Mouse (Mus musculus) embryonic stem cell, embryonic (primary cell): ENCODE results near the gene Adora1.

Source experiments
- CTCF ChIA-PET, 4 experiments: fragments of 300-600 bp in 2 of 4; fragments of 350-600 bp in 2 of 4; sonication (Branson Sonifier 250); formaldehyde crosslinking; loops; one replicate each; lab custom pipeline; 2022; ENCODE audit warnings: inconsistent platforms in 2 of 4; lab: Charles Lee
- POLR2A ChIA-PET, 4 experiments: fragments of 300-600 bp in 2 of 4; fragments of 350-600 bp in 2 of 4; sonication (Branson Sonifier 250); formaldehyde crosslinking; loops; one replicate each; lab custom pipeline; 2022; ENCODE audit warnings: antibody characterized with exemption in 4 of 4, inconsistent platforms in 1 of 4; lab: Charles Lee

The Adora1 gene

GRCm38 (mm10) chr1:134194298-134195022 lies 40.8 kb downstream of the Adora1 start:
- CTCF ChIA-PET, result interaction anchor here in 3 of 4 experiments (0.5 to 3.2 kb wide), 7 partner anchors 10 to 206 kb away, joined by 3 to 9 read pairs (median 3); no protein-coding TSS in a partner anchor
- POLR2A ChIA-PET, result interaction anchor here (0.7 to 2.0 kb wide), 6 partner anchors 8 to 163 kb away, joined by 3 to 5 read pairs (median 4); partner anchors contain the start of gene Btg2 (in 1 of the 4)

DNA sequence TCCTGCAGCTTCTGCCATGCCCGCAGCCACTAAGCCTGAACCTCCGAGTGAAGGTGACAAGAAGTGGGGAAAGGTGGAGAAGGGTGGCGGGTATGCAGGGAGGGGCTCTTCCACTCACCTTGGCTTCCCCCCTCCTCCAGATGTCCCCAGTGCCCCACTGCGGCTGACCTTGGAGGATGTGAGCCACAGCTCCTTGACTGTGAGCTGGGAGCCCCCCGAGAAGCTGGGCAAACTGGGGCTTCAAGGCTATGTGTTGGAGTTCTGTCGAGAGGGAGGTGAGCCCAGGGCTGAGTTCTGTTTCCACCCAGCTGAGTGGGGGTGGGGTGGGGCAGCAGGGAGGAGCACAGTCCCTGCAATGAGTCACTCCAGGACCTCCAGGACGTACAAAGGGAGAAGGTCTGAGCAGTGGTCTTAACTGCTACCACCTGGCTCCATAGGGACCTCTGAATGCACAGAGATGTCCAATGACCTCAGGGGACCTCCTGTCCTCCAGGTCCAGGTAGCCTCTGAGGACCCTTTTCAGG lies 41.5 kb downstream of the Adora1 start:
- ChIA-PET POLR2A (interaction anchor here in 3 of 4 experiments (0.7 to 2.0 kb wide), 5 partner anchors 8 to 115 kb away, joined by 3 to 5 read pairs (median 4); partner anchors contain the start of gene Btg2 (in 1 of the 3)), CTCF (interaction anchor here in 3 of 4 experiments (0.6 to 2.0 kb wide), 6 partner anchors 8 to 594 kb away, joined by 4 to 10 read pairs (median 6); no protein-coding TSS in a partner anchor)

DNA sequence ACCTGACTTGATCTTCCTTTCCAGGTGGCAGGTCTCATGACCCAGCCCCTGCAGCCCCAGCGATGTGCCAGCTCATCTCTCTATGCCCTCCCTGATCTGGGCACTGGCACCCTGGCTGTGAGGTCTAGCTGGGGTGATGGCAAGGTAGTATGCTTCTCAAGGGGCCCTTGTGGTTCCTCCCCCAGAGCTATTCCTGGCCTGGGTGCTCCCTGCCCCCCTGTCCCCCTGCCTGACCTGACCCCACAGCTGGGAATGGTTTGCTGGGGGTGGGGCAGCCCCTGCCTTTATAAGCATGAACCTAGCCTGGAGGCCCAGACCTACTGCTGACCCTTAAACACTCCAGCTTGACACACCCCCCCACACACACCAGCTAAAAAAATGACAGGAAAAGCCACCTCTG lies 42.1 kb downstream of the Adora1 start, which contains the start of gene Mybph:
Gene Mybph, plus strand, starts transcription at position 323 of the 400 bp plus-strand sequence.
- POLR2A ChIA-PET, result interaction anchor here in 3 of 4 experiments (0.6 to 2.0 kb wide), 7 partner anchors 9 to 375 kb away, joined by 3 to 5 read pairs (median 4); partner anchors contain the start of gene Btg2 (in 1 of the 3)
- CTCF ChIA-PET, result interaction anchor here (0.6 to 2.0 kb wide), 7 partner anchors 9 to 1098 kb away, joined by 4 to 10 read pairs (median 6); no protein-coding TSS in a partner anchor

- POLR2A ChIA-PET, result no interaction called here
Observed at GRCm38 (mm10) chr1:134192024-134192423, 43.2 kb downstream of the Adora1 start.

DNA sequence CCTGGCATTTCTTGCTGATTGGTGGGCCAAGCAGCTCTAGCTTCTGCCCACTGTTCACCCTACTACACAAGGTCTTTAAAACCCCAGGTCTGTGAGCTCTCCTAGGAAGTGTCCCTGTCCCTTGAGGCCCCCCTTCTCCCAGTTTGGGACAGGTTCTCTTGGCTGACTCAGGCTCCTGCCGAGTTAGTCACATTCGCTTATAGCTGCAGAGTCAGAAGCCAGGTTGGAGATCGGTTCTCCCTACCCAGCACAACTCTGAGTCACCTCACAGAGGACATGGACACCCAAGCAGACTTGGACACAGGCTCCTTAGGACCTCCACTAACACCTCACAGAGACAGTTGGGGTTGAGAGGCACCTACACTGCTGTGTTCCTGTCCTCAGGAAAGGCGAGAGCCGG lies 44.0 kb downstream of the Adora1 start:
- ChIA-PET POLR2A (interaction anchor here in 3 of 4 experiments (0.5 to 3.9 kb wide), 10 partner anchors 11 to 1507 kb away, joined by 3 to 34 read pairs (median 4); partner anchors contain the start of gene Chil1 (in 1 of the 3)), CTCF (interaction anchor here in 1 of 4 experiments (0.5 to 3.2 kb wide), 3 partner anchors 10 to 37 kb away, joined by 3 to 11 read pairs (median 3); no protein-coding TSS in a partner anchor)

More at GRCm38 (mm10) chr1:134192024-134192423, 43.2 kb downstream of the Adora1 start:
- CTCF ChIA-PET, result interaction anchor here in 2 of 4 experiments (1.6 to 2.0 kb wide), 2 partner anchors 10 kb away, joined by 6 to 7 read pairs; no protein-coding TSS in a partner anchor

DNA sequence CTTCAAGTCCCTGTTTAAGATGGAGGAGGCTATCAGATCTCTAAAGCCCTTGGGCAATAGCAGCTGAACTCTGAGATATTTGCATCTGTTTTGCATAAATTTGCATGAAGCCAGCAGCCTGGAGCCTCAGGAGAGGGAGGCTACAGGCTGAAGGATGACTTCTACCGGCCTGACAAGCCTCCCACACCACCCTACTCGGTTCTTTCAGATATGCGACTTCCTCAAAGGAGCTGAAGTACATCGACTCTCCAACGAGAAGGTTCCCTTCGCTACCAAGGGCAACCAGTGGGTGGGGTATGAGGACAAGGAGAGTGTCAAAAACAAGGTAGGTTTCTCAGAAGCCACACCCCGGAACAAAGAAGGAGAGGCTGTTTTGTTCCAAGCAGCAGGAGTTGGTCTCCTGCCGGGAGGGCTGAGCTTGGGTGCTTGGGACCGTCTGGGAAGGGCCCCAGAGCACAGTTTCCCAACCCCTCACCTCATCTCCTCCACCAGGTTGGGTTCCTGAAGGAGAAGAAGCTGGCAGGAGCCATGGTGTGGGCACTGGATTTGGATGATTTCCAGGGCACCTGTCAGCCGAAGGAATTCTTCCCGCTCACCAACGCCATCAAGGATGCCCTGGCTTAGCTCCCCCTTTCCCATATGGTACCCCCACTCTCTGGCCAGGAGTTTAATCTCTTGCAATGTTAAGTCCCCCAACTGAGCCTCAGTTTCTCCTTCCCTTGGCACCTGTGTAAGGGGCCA lies 46.1 kb downstream of the Adora1 start:
- POLR2A ChIA-PET, result interaction anchor here (0.5 to 3.9 kb wide), 60 partner anchors 8 to 772 kb away, joined by 3 to 34 read pairs (median 4); partner anchors contain the start of genes Btg2 (in 2 of the 4), Adipor1 (in 1 of the 4), Adora1 (in 1 of the 4) and Chil1 (in 1 of the 4)
- CTCF ChIA-PET, result interaction anchor here (0.6 to 3.2 kb wide), 23 partner anchors 8 to 154 kb away, joined by 3 to 16 read pairs (median 4); no protein-coding TSS in a partner anchor

DNA sequence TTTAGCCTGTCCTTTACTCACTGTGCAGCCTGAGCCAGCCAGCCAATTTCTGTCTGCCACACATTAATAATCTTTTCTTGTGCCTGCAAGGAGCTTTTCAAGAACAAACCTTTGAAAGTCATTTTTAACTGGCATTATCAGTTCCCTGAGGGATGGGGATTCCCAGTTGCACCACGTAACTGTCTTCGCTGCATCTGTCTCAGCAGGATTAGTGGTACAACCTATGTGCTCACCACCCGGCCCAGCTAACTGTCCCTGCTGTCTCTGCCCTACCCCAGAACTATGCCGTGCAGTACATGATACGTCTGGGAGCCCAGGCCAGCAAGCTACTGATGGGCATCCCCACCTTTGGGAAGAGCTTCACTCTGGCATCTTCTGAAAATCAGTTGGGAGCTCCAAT lies 47.0 kb downstream of the Adora1 start:
- ChIA-PET POLR2A (interaction anchor here (0.7 to 3.9 kb wide), 28 partner anchors 8 to 773 kb away, joined by 3 to 34 read pairs (median 6); partner anchors contain the start of genes Btg2 (in 2 of the 4), Chil1 (in 1 of the 4) and Klhl12 (in 1 of the 4)), CTCF (interaction anchor here (0.9 to 3.2 kb wide), 13 partner anchors 9 to 68 kb away, joined by 3 to 16 read pairs (median 5); no protein-coding TSS in a partner anchor)

- CTCF ChIA-PET, result interaction anchor here in 1 of 4 experiments (0.7 to 1.7 kb wide), 2 partner anchors 9 to 12 kb away, joined by 4 to 5 read pairs; no protein-coding TSS in a partner anchor
- POLR2A ChIA-PET, result interaction anchor here in 1 of 4 experiments (1.3 kb wide), 1 partner anchor 12 kb away, joined by 3 read pairs; no protein-coding TSS in a partner anchor
Observed at GRCm38 (mm10) chr1:134184089-134184488, 51.1 kb downstream of the Adora1 start.

DNA sequence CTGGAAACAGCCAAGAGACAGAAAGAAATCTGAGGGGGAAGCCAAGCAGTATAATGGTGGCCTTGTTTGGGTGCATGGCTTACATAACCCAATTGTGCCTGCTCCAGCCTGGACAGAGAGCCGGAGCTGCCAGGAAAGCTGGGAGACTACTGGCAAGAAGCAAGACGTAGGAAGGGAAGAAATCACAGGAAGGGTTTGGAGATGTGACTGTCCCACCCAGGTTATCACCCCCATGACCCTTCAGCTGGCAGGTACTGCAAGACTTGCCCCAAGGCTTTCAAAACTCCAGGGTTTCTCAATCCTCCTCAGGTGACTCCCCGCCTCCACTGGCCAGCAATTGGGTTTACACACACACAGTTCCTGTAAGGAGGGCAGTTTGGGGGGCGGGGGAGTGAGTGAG lies 53.2 kb downstream of the Adora1 start, which contains the start of gene Chil1:
Gene Chil1, plus strand, starts transcription at position 152 of the 400 bp plus-strand sequence.
- CTCF ChIA-PET, result interaction anchor here in 1 of 4 experiments (0.5 kb wide), 1 partner anchor 31 kb away, joined by 4 read pairs; no protein-coding TSS in a partner anchor
- POLR2A ChIA-PET, result interaction anchor here in 2 of 4 experiments (0.5 to 5.4 kb wide), 4 partner anchors 8 to 123 kb away, joined by 3 to 34 read pairs (median 4); no protein-coding TSS in a partner anchor

GRCm38 (mm10) chr1:134177976-134178375 lies 57.3 kb downstream of the Adora1 start:
- ChIA-PET POLR2A (interaction anchor here in 3 of 4 experiments (0.7 to 5.4 kb wide), 6 partner anchors 11 to 1302 kb away, joined by 3 to 34 read pairs (median 6); no protein-coding TSS in a partner anchor), CTCF (interaction anchor here (0.5 to 1.6 kb wide), 10 partner anchors 11 to 154 kb away, joined by 3 to 11 read pairs (median 4); partner anchors contain the start of gene Mybph (in 1 of the 4))

DNA sequence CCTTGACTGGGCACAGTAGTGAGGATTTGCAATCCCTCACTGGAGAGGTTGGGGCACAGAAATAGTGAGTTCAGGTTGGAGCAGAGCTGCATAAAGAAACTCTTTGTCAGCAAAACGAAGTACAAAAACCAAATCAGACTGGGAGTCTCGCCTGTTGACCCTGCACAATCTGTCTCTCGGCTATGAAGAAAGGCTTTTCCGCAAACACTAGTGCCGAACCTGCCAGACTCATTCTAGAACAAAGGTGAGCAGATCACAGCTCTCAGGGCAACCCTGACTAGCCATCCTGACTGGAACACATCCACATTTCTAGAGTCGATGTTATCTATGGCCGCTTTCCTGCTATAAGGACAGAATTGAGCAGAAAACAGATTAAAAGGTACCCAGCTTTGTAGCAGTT lies 62.1 kb downstream of the Adora1 start:
- ChIA-PET POLR2A (interaction anchor here in 1 of 4 experiments (1.2 to 1.5 kb wide), 2 partner anchors 16 to 94 kb away, joined by 3 read pairs; partner anchors contain the start of gene Btg2), CTCF (interaction anchor here in 1 of 4 experiments (1.0 kb wide), 1 partner anchor 29 kb away, joined by 3 read pairs; no protein-coding TSS in a partner anchor)

DNA sequence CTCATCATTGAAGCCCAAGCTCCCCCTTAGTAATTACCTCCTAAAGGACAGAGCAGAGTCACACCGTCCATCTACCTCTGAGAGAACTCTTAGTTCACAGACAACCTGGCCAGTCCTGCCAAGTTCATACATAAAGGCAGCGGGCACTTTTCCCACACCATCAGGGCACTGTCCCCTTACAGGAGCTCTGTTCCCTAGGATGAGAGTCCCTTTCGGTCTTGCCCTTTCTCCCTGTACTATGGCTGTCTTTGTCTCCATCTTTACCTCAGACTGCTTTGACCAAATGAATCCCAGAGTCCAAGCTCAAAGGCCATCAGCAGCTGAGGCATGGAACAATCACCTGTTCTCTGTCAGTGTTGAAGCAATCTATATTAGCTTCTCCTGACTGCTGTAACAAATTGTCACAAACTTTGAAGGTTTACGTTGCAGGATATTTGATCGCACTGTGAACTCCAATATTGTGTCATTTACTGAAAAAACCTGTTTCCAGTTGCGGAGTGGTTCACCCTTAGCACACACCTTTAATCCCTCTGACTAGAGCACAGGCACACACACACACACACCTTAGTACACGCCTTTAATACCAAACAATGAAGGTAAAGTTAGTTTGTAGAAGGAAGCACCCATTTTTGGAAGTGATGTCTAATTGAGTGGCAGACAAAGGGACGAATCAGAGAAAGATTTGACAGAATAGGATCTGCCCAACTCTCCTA lies 66.1 kb downstream of the Adora1 start:
- CTCF ChIA-PET, result interaction anchor here in 1 of 4 experiments (0.8 kb wide), 1 partner anchor 75 kb away, joined by 3 read pairs; no protein-coding TSS in a partner anchor
- POLR2A ChIA-PET, result no interaction called here

DNA sequence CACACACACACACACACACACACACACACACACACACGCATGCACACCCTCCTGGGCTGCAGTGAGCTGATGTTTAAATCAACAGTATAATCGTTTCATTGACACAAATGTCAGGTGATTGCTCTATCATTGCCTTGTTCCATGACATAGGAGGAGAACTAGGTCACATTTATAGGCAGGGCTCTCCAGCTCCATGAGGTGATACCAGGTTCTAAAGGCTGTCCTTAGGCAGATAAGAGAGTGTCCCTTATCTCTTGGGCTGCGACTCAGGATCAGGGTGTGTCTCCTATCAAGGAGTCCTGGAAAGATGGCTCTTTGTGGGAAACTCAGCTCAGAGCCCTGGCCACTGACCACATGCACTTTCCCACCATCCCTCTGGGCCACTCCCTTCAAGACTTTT lies 66.7 kb downstream of the Adora1 start:
- ChIA-PET CTCF (interaction anchor here in 2 of 4 experiments (0.8 to 1.9 kb wide), 2 partner anchors 14 to 76 kb away, joined by 3 to 6 read pairs; no protein-coding TSS in a partner anchor), POLR2A (interaction anchor here in 1 of 4 experiments (1.2 kb wide), 1 partner anchor 12 kb away, joined by 3 read pairs; no protein-coding TSS in a partner anchor)

DNA sequence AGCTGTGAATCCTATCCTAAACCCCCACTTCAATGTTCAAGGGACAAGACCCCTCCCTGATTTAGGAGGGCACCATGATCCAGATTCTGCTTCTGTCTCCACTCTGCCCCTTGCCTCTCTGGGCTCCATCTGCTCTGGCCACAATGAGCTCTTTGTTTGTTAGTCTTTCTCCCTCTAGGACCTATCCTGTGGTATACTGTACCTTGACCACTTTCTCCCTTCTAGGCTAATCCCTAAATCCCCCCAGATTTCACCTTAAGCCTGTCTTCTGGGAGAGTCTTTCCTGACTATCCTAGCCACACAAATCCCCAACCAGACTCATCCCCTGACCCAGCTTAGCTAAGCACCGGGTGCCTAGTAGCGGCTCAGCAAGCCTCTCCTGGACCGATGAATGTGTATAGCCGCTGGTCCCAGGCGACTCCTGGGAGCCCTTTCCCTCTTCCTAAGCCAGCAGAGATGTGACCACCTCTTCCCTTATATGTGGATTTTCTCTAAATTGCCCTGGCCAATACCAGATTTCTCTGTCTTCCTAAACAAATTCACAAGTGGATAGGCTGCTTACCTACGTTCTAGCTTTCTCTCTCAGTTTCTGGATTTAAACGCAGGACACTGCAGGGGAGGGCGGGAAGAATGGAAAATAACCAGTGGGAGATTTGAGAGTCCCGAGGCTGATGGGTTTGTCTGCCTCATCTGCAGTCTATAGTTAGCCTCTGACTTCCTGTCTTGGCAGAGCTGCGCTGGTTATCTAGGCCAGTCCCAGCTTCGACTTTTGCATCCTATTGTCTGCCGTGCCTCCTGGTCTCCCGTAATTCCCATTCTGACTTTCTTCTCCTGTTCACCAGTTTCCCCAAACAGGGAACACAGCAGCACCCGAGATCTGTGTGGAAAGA lies 67.6 kb downstream of the Adora1 start:
- ChIA-PET CTCF (interaction anchor here in 2 of 4 experiments (0.5 to 2.0 kb wide), 6 partner anchors 13 to 271 kb away, joined by 3 to 7 read pairs (median 4); no protein-coding TSS in a partner anchor), POLR2A (interaction anchor here in 2 of 4 experiments (0.6 to 1.3 kb wide), 5 partner anchors 11 to 193 kb away, joined by 3 to 5 read pairs (median 3); no protein-coding TSS in a partner anchor)

- CTCF ChIA-PET, result interaction anchor here in 1 of 4 experiments (1.5 to 2.0 kb wide), 3 partner anchors 12 to 46 kb away, joined by 3 to 6 read pairs (median 5); no protein-coding TSS in a partner anchor
Observed at GRCm38 (mm10) chr1:134166547-134166946, 68.7 kb downstream of the Adora1 start.

More at GRCm38 (mm10) chr1:134166547-134166946, 68.7 kb downstream of the Adora1 start:
- POLR2A ChIA-PET, result interaction anchor here in 3 of 4 experiments (0.7 to 1.3 kb wide), 3 partner anchors 12 to 225 kb away, joined by 3 read pairs; no protein-coding TSS in a partner anchor
